Mouse (Mus musculus): Measurements from ENCODE around the gene Zdhhc8. TPM values are rescaled to one million over a fixed set of nuclear protein-coding genes. Genes with fewer than 3 reads are reported as not detected.

Zdhhc8 gene
- polyA plus RNA-seq, 1 experiment from 2014 or later, result 18.9 TPM

GRCm38 (mm10) chr16:18227897-18228422, 7.0 kb downstream of the Zdhhc8 start:
- Histone ChIP-seq H3K4me3 (no peak overlapping the region), H3K9me3 (no peaks in the 10 kb centered on the region), H3K27me3 (no peaks in the 10 kb centered on the region), H3K4me2 (replicated peaks) (no peak overlapping the region), H3K4me1 (peaks cover 20% of the 10 kb centered on the region), H3K36me3 (peaks cover 44% of the 10 kb centered on the region), H3K9ac (replicated peaks) (no peak overlapping the region), H3K27ac (replicated peaks) (no peak overlapping the region)
- 95% methylated on average over 20 of the region's 20 CpGs for WGBS
- ATAC-seq (replicated peaks), result no peak

GRCm38 (mm10) chr16:18227187-18227586, 7.7 kb downstream of the Zdhhc8 start:
- Histone ChIP-seq H3K36me3 (peaks cover 52% of the 10 kb centered on the region), H3K9me3 (no peaks in the 10 kb centered on the region), H3K4me3 (no peak overlapping the region), H3K4me2 (replicated peaks) (no peak overlapping the region), H3K27ac (replicated peaks) (no peak overlapping the region), H3K9ac (replicated peaks) (no peak overlapping the region), H3K4me1 (peaks cover 20% of the 10 kb centered on the region), H3K27me3 (no peaks in the 10 kb centered on the region)
- 96% methylated on average over 13 of the region's 13 CpGs for WGBS
- no peak for ATAC-seq (replicated peaks)

- no peak overlapping the region for H3K4me2 ChIP-seq (replicated peaks)
- H3K4me1 ChIP-seq, result no peaks in the 10 kb centered on the region
- no peak overlapping the region for H3K9ac ChIP-seq (replicated peaks)
- no peak overlapping the region for H3K27ac ChIP-seq (replicated peaks)
- 88% methylated on average over 11 of the region's 11 CpGs for WGBS
- H3K4me3 ChIP-seq, result no peak overlapping the region
- no peaks in the 10 kb centered on the region for H3K27me3 ChIP-seq
- ATAC-seq (replicated peaks), result no peak
- no peaks in the 10 kb centered on the region for H3K9me3 ChIP-seq
- peaks cover 50% of the 10 kb centered on the region for H3K36me3 ChIP-seq
Measured at GRCm38 (mm10) chr16:18222188-18222587, 12.7 kb downstream of the Zdhhc8 start.

- Histone ChIP-seq H3K36me3 (peaks cover 47% of the 10 kb centered on the region), H3K27me3 (no peaks in the 10 kb centered on the region), H3K9ac (replicated peaks) (no peak overlapping the region), H3K27ac (replicated peaks) (no peak overlapping the region), H3K9me3 (no peaks in the 10 kb centered on the region), H3K4me1 (no peaks in the 10 kb centered on the region), H3K4me3 (no peak overlapping the region), H3K4me2 (replicated peaks) (no peak overlapping the region)
- WGBS, result 79% methylated on average over 11 of the region's 11 CpGs
- no peak for ATAC-seq (replicated peaks)
Measured at GRCm38 (mm10) chr16:18221543-18221898, 13.4 kb downstream of the Zdhhc8 start.

- H3K27me3 ChIP-seq, result no peaks in the 10 kb centered on the region
- no peak overlapping the region for H3K4me3 ChIP-seq
- no peak for ATAC-seq (replicated peaks)
- H3K27ac ChIP-seq (replicated peaks), result no peak overlapping the region
- no peak overlapping the region for H3K9ac ChIP-seq (replicated peaks)
- no peaks in the 10 kb centered on the region for H3K4me1 ChIP-seq
- no peaks in the 10 kb centered on the region for H3K9me3 ChIP-seq
- peaks cover 42% of the 10 kb centered on the region for H3K36me3 ChIP-seq
- H3K4me2 ChIP-seq (replicated peaks), result no peak overlapping the region
- WGBS, result 91% methylated on average over 6 of the region's 6 CpGs
Measured at GRCm38 (mm10) chr16:18220856-18221542, 13.9 kb downstream of the Zdhhc8 start.

- Histone ChIP-seq H3K27ac (replicated peaks) (no peak overlapping the region), H3K9ac (replicated peaks) (no peak overlapping the region), H3K27me3 (no peaks in the 10 kb centered on the region), H3K36me3 (peaks cover 32% of the 10 kb centered on the region), H3K4me1 (peaks cover under 1% of the 10 kb centered on the region), H3K9me3 (no peaks in the 10 kb centered on the region), H3K4me2 (replicated peaks) (no peak overlapping the region), H3K4me3 (no peak overlapping the region)
- 48% methylated on average over 8 of the region's 8 CpGs for WGBS
- 0 out of 2 replicates have a peak, but pooled peaks have one; percentile 27 for ATAC-seq (replicated peaks)
Measured at GRCm38 (mm10) chr16:18220001-18220400, 14.9 kb downstream of the Zdhhc8 start.

GRCm38 (mm10) chr16:18218580-18218996, 16.3 kb downstream of the Zdhhc8 start:
- H3K4me3 ChIP-seq, result no peak overlapping the region
- no peak overlapping the region for H3K9ac ChIP-seq (replicated peaks)
- H3K4me2 ChIP-seq (replicated peaks), result no peak overlapping the region
- no peak for ATAC-seq (replicated peaks)
- 78% methylated on average over 9 of the region's 9 CpGs for WGBS
- H3K27me3 ChIP-seq, result no peaks in the 10 kb centered on the region
- H3K4me1 ChIP-seq, result peaks cover 13% of the 10 kb centered on the region
- peaks cover 18% of the 10 kb centered on the region for H3K36me3 ChIP-seq
- no peak overlapping the region for H3K27ac ChIP-seq (replicated peaks)
- H3K9me3 ChIP-seq, result no peaks in the 10 kb centered on the region

GRCm38 (mm10) chr16:18217579-18217978, 17.4 kb downstream of the Zdhhc8 start, which contains the start of gene Ccdc188:
Gene Ccdc188, plus strand, starts transcription at chr16:18217879.
- ATAC-seq (replicated peaks), result no peak
- Histone ChIP-seq H3K4me2 (replicated peaks) (no peak within 1 kb of the TSS), H3K36me3 (peaks cover 8% of the 10 kb centered on the region), H3K9me3 (no peaks in the 10 kb centered on the region), H3K4me1 (peaks cover 21% of the 10 kb centered on the region), H3K9ac (replicated peaks) (no peak within 1 kb of the TSS), H3K4me3 (no peak within 1 kb of the TSS), H3K27me3 (no peaks in the 10 kb centered on the region), H3K27ac (replicated peaks) (no peak within 1 kb of the TSS)
- 92% methylated on average over 4 of the region's 4 CpGs for WGBS

GRCm38 (mm10) chr16:18214858-18215257, 20.1 kb downstream of the Zdhhc8 start:
- peak overlapping the region; percentile 72 for H3K27ac ChIP-seq (replicated peaks)
- H3K4me3 ChIP-seq, result 0 out of 2 replicates have a peak overlapping the region, but pooled peaks have one; percentile 10
- no peaks in the 10 kb centered on the region for H3K9me3 ChIP-seq
- H3K27me3 ChIP-seq, result no peaks in the 10 kb centered on the region
- 55% methylated on average over 7 of the region's 7 CpGs for WGBS
- H3K9ac ChIP-seq (replicated peaks), result no peak overlapping the region; the same call in 1 of the 2 replicates
- H3K4me1 ChIP-seq, result peaks cover 30% of the 10 kb centered on the region
- ATAC-seq (replicated peaks), result no peak
- H3K4me2 ChIP-seq (replicated peaks), result peak overlapping the region; percentile 22; the same call in 1 of the 2 replicates
- no peaks in the 10 kb centered on the region for H3K36me3 ChIP-seq

GRCm38 (mm10) chr16:18213689-18214088, 21.2 kb downstream of the Zdhhc8 start:
- ATAC-seq (replicated peaks), result peak; percentile 90
- Histone ChIP-seq H3K4me2 (replicated peaks) (peak overlapping the region; percentile 22), H3K36me3 (no peaks in the 10 kb centered on the region), H3K9ac (replicated peaks) (peak overlapping the region; percentile 14; the same call in 1 of the 2 replicates), H3K9me3 (no peaks in the 10 kb centered on the region), H3K4me3 (0 out of 2 replicates have a peak overlapping the region, but pooled peaks have one; percentile 7), H3K27ac (replicated peaks) (peak overlapping the region; percentile 72), H3K27me3 (no peaks in the 10 kb centered on the region), H3K4me1 (peaks cover 30% of the 10 kb centered on the region)
- WGBS, result 17% methylated on average over 6 of the region's 6 CpGs

GRCm38 (mm10) chr16:18211417-18212171, 23.3 kb downstream of the Zdhhc8 start:
- ATAC-seq (replicated peaks), result peak; percentile 21; the same call in 1 of the 2 replicates
- Histone ChIP-seq H3K9me3 (no peaks in the 10 kb centered on the region), H3K27ac (replicated peaks) (no peak overlapping the region), H3K9ac (replicated peaks) (no peak overlapping the region), H3K4me1 (peaks cover 30% of the 10 kb centered on the region), H3K4me2 (replicated peaks) (no peak overlapping the region), H3K36me3 (no peaks in the 10 kb centered on the region), H3K4me3 (no peak overlapping the region), H3K27me3 (no peaks in the 10 kb centered on the region)
- 46% methylated on average over 10 of the region's 10 CpGs for WGBS
